Mouse (Mus musculus) liver, embryonic 15.5 days (tissue): ENCODE measurements around the gene Tbc1d9b. TPM values are rescaled to one million over a fixed set of nuclear protein-coding genes. Genes with fewer than 3 reads are reported as not detected.
"Not testable (repeated sequence)": the region's sequence is repeated elsewhere in the genome, so short reads cannot be mapped to it uniquely, and the experiment has no call there.

Experiments
- ATAC-seq: fragments of 200-750 bp; cut with Nextera tagmentation; 2 replicates; pipeline ENCODE4 v1.8.0; 2017; ENCODE audit warnings: moderate number of reproducible peaks, mild to moderate bottlenecking, moderate library complexity; ENCODE audit not compliant: insufficient read depth
- H3K27ac ChIP-seq: fragments of 300-500 bp; sonication (generic); replicated peaks from 2 replicates; pipeline ENCODE4 v1.5.1; 2015; ENCODE audit warnings: mild to moderate bottlenecking, inconsistent platforms
- H3K27me3 ChIP-seq: fragments of 300-500 bp; sonication (generic); 2 replicates; pipeline ENCODE4 v1.6.1; 2015; ENCODE audit warnings: mild to moderate bottlenecking, inconsistent platforms
- H3K36me3 ChIP-seq: fragments of 300-500 bp; sonication (generic); replicated peaks from 2 replicates; pipeline ENCODE4 v1.6.1; 2015; ENCODE audit warnings: moderate library complexity, mild to moderate bottlenecking, inconsistent platforms
- H3K4me1 ChIP-seq: fragments of 300-500 bp; sonication (generic); replicated peaks from 2 replicates; pipeline ENCODE4 v1.6.1; 2015; ENCODE audit warnings: inconsistent platforms
- H3K4me2 ChIP-seq: fragments of 300-500 bp; sonication (generic); 2 replicates; pipeline ENCODE4 v1.6.1; 2015; ENCODE audit warnings: moderate library complexity, mild to moderate bottlenecking, inconsistent platforms
- H3K4me3 ChIP-seq: fragments of 300-500 bp; sonication (generic); replicated peaks from 2 replicates; pipeline ENCODE4 v1.5.1; 2015; ENCODE audit warnings: mild to moderate bottlenecking, inconsistent platforms
- H3K9ac ChIP-seq: fragments of 300-500 bp; sonication (generic); 2 replicates; pipeline ENCODE4 v1.6.1; 2015; ENCODE audit warnings: moderate library complexity, mild to moderate bottlenecking, inconsistent platforms
- H3K9me3 ChIP-seq: fragments of 300-500 bp; sonication (generic); replicated peaks from 2 replicates; pipeline ENCODE4 v1.6.1; 2016; ENCODE audit warnings: inconsistent platforms
- WGBS: fragments of 180-500 bp; shearing (Covaris S2); methylation state at CpG from one replicate; pipeline ENCODE4 v1.1.7; 2015; ENCODE audit warnings: mixed read lengths; ENCODE audit not compliant: insufficient replicate concordance; 5-methylcytosine and 5-hydroxymethylcytosine counted together
- polyA plus RNA-seq: library from polyadenylated mRNA; unstranded; fragments of >200 nt; fragmentation: Nextera tagmentation; extraction: Ambion mirVana; gene quantifications from 2 replicates; pipeline ENCODE4 v1.2.1, GENCODE M21; 2015

The Tbc1d9b gene
- polyA plus RNA-seq, 1 experiment from 2014 or later: 11.7 TPM

- no peak overlapping the region for H3K9ac ChIP-seq
- 79% methylated on average over 12 of the region's 12 CpGs for WGBS
- no peaks in the 10 kb centered on the region for H3K27me3 ChIP-seq
- peaks cover 86% of the 10 kb centered on the region for H3K36me3 ChIP-seq
- no peak overlapping the region for H3K4me2 ChIP-seq
- H3K4me1 ChIP-seq: peaks cover 18% of the 10 kb centered on the region
- no peak for ATAC-seq
- no peak overlapping the region for H3K4me3 ChIP-seq
- no peaks in the 10 kb centered on the region for H3K9me3 ChIP-seq
- H3K27ac ChIP-seq: no peak overlapping the region; the same call in 1 of the 2 replicates
Observed at GRCm38 (mm10) chr11:50154777-50155520, 23.8 kb downstream of the Tbc1d9b start.

GRCm38 (mm10) chr11:50155785-50156184, 24.6 kb downstream of the Tbc1d9b start:
- peaks cover 18% of the 10 kb centered on the region for H3K4me1 ChIP-seq
- no peak overlapping the region for H3K27ac ChIP-seq
- WGBS: 74% methylated on average over 2 of the region's 2 CpGs
- no peaks in the 10 kb centered on the region for H3K9me3 ChIP-seq
- H3K27me3 ChIP-seq: no peaks in the 10 kb centered on the region
- no peak overlapping the region for H3K9ac ChIP-seq
- no peak for ATAC-seq
- H3K4me2 ChIP-seq: no peak overlapping the region
- no peak overlapping the region for H3K4me3 ChIP-seq
- peaks cover 82% of the 10 kb centered on the region for H3K36me3 ChIP-seq

DNA sequence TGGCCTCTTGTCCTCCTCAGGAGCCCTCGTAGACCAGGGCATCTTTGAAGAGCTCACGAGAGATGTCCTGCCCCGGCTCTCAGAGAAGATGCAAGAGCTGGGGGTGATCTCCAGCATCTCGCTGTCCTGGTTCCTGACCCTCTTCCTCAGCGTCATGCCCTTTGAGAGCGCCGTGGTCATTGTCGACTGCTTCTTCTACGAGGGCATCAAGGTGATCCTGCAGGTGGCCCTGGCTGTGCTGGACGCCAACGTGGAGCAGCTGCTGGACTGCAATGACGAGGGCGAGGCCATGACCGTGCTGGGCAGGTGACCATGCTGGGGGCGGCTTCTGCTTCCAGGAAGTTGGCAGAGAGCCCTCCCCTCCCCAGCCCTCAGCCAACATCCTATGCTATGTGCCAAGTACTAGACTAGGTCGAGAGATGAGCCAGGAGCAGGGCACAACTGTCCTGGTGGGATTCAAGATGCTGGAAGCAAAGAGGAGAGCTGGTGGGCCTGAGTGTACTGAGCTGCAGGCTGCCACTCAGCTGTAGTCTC, 25.6 kb downstream of the Tbc1d9b start:
- no peak overlapping the region for H3K9ac ChIP-seq
- H3K9me3 ChIP-seq: no peaks in the 10 kb centered on the region
- H3K4me2 ChIP-seq: no peak overlapping the region
- 81% methylated on average over 16 of the region's 16 CpGs for WGBS
- H3K4me1 ChIP-seq: peaks cover 25% of the 10 kb centered on the region
- no peak overlapping the region for H3K27ac ChIP-seq
- peaks cover 72% of the 10 kb centered on the region for H3K36me3 ChIP-seq
- ATAC-seq: no peak
- no peaks in the 10 kb centered on the region for H3K27me3 ChIP-seq
- H3K4me3 ChIP-seq: no peak overlapping the region

GRCm38 (mm10) chr11:50158346-50158745, 27.1 kb downstream of the Tbc1d9b start:
- H3K27me3 ChIP-seq: no peaks in the 10 kb centered on the region
- H3K36me3 ChIP-seq: peaks cover 62% of the 10 kb centered on the region
- no peak overlapping the region for H3K27ac ChIP-seq
- no peak overlapping the region for H3K4me2 ChIP-seq
- H3K9me3 ChIP-seq: no peaks in the 10 kb centered on the region
- no peak overlapping the region for H3K4me3 ChIP-seq
- WGBS: 72% methylated on average over 7 of the region's 7 CpGs
- no peak for ATAC-seq
- no peak overlapping the region for H3K9ac ChIP-seq
- H3K4me1 ChIP-seq: peaks cover 30% of the 10 kb centered on the region

GRCm38 (mm10) chr11:50159347-50159746, 28.2 kb downstream of the Tbc1d9b start:
- peaks cover 27% of the 10 kb centered on the region for H3K4me1 ChIP-seq
- no peak overlapping the region for H3K4me2 ChIP-seq
- 67% methylated on average over 4 of the region's 4 CpGs for WGBS
- H3K9ac ChIP-seq: no peak overlapping the region
- H3K27me3 ChIP-seq: no peaks in the 10 kb centered on the region
- no peak overlapping the region for H3K27ac ChIP-seq
- no peak for ATAC-seq
- peaks cover 70% of the 10 kb centered on the region for H3K36me3 ChIP-seq
- no peak overlapping the region for H3K4me3 ChIP-seq
- no peaks in the 10 kb centered on the region for H3K9me3 ChIP-seq

GRCm38 (mm10) chr11:50161578-50162304, 30.5 kb downstream of the Tbc1d9b start:
- Histone ChIP-seq H3K9me3 (no peaks in the 10 kb centered on the region), H3K4me3 (no peak overlapping the region), H3K4me1 (peaks cover 27% of the 10 kb centered on the region), H3K27me3 (no peaks in the 10 kb centered on the region), H3K9ac (no peak overlapping the region), H3K4me2 (no peak overlapping the region), H3K27ac (0 out of 2 replicates have a peak overlapping the region, but pooled peaks have one; percentile 11), H3K36me3 (peaks cover 53% of the 10 kb centered on the region)
- 46% methylated on average over 10 of the region's 10 CpGs for WGBS
- ATAC-seq: 0 out of 2 replicates have a peak, but pooled peaks have one; percentile 22

DNA sequence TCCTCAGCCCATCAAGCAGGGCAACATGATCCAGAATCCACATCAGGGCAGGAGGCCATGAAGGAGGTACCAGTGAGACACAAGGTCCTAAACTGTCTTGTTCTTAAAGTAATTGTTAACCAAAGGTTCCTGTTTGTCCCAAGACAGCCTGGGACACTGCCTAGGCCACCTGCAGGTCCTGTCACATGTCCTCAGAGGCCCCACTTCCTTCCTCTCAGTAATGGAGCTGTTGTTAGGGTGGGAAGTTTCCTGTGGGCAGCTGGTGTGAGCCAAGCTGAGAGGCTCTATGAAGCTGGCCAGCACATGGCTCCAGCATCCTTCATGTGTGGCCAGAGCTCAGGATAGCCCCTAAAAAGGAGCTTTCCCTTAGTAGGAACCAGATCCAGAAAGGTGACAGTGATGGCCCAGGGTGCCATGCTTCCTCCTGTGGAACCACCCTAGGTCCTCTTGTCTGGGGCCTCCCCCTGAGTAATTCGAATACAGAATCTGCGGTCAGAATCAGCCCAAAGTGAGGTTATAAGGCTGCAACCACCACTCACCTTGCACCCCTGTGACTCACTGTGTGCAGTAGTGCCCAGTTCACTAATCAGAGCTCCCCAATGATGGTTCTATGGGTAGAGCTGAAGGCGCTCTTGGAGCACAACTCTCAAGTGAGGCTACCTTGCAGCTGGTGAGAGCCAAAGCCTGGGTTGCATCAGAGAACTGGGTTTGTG, 31.3 kb downstream of the Tbc1d9b start:
- 68% methylated on average over 3 of the region's 3 CpGs for WGBS
- Histone ChIP-seq H3K4me1 (peaks cover 27% of the 10 kb centered on the region), H3K36me3 (peaks cover 46% of the 10 kb centered on the region), H3K27me3 (no peaks in the 10 kb centered on the region), H3K4me2 (no peak overlapping the region), H3K9me3 (no peaks in the 10 kb centered on the region), H3K27ac (0 out of 2 replicates have a peak overlapping the region, but pooled peaks have one; percentile 11), H3K9ac (no peak overlapping the region), H3K4me3 (no peak overlapping the region)
- no peak; the same call in 1 of the 2 replicates for ATAC-seq

DNA sequence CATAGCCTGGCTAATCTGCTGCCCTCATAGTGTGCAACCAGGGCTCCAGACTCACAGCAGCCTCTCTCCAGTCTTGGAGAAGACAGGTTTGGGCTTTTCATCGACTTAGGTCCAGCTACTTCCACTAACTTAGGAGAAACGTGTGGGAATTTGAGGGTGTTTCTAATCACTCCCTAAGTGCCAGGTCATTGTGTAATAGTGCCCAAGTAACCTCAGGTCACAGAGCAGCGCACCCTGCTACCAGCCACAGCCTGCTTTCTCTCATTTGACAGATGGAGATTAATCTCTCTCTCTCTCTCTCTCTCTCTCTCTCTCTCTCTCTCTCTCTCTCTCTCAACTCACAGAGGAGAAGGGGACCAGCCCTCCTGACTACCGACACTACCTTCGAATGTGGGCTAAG, 37.2 kb downstream of the Tbc1d9b start:
- Histone ChIP-seq H3K4me3 (no peak overlapping the region), H3K27me3 (no peaks in the 10 kb centered on the region), H3K4me1 (peaks cover 8% of the 10 kb centered on the region), H3K27ac (no peak overlapping the region), H3K36me3 (peaks cover 43% of the 10 kb centered on the region), H3K4me2 (no peak overlapping the region), H3K9me3 (no peaks in the 10 kb centered on the region), H3K9ac (no peak overlapping the region)
- no peak for ATAC-seq
- WGBS: 75% methylated on average over 5 of the region's 5 CpGs

DNA sequence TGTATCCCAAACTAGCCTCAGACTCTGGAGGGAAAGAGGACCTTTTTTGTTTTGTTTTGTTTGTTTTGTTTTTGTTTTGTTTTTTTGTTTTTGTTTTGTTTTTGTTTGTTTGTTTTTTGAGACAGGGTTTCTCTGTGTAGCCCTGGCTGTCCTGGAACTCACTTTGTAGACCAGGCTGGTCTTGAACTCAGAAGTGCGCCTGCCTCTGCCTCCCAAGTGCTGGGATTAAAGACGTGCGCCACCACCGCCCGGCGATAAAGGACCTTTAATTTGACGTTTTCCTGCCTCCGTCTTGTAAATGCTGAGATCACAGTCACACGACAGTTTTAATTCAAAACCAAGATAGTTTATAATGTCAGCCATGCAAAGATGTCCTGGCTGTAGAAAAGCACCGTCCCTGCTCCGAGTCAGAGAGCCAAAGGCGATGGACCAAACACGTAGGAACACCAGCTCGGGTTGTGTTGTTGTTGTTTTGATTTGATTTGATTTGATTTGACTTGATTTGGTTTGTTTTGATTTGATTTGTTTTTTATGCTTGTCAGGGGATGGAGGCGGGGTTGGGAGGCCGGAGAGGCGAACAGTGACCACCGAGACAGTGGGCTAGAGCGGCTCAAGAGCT, 43.0 kb downstream of the Tbc1d9b start, which contains the start of gene Mrnip:
TSS of gene Mrnip (plus strand) at position 334 of the 619 bp plus-strand sequence.
- H3K4me2 ChIP-seq: peak within 1 kb of the TSS; percentile 79

DNA sequence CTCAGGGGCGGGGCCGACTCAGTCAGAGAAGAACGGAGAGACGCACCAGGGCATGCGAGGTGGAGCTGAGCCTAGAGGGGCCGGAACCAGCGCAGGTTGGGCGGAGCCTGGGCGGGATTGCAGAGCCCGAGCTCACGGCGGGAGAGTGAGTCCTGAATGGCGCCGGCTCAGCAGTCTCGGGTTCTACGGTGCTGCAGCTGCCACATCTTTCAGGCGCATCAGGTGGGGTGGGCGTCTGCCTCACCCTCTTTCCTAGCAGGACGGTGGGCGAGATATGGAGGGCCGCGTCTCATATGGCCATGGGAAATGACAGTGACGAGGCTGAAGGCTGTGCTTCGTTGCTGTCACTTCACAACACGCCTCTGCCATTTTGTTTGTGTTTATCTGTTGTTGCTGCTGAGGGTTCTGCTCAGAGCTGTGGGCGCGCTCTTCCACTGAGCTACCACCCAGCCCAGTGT, 43.6 kb downstream of the Tbc1d9b start:
- H3K4me1 ChIP-seq: peaks cover 45% of the 10 kb centered on the region
- WGBS: under 1% methylated on average over 27 of the region's 27 CpGs
- H3K4me3 ChIP-seq: peak overlapping the region; percentile 75
- no peaks in the 10 kb centered on the region for H3K9me3 ChIP-seq
- H3K36me3 ChIP-seq: peaks cover 22% of the 10 kb centered on the region
- peak; percentile 97 for ATAC-seq
- H3K9ac ChIP-seq: peak overlapping the region; percentile 70
- H3K27me3 ChIP-seq: no peaks in the 10 kb centered on the region
- peak overlapping the region; percentile 84 for H3K27ac ChIP-seq
- H3K4me2 ChIP-seq: peak overlapping the region; percentile 79

More for the DNA sequence above, 43.0 kb downstream of the Tbc1d9b start, which contains the start of gene Mrnip:
- peak within 1 kb of the TSS; percentile 70 for H3K9ac ChIP-seq
- H3K4me3 ChIP-seq: peak within 1 kb of the TSS; percentile 75
- peaks cover 27% of the 10 kb centered on the region for H3K36me3 ChIP-seq
- peak within 1 kb of the TSS; percentile 84 for H3K27ac ChIP-seq
- H3K27me3 ChIP-seq, H3K9me3 ChIP-seq: not testable (repeated sequence)
- ATAC-seq: peak; percentile 2; the same call in 1 of the 2 replicates
- WGBS: 5% methylated on average over 19 of the region's 19 CpGs
- H3K4me1 ChIP-seq: peaks cover 42% of the 10 kb centered on the region
